Mouse (Mus musculus) small intestine, adult 2 months (tissue): ENCODE data around the gene Smim13. TPM values are rescaled to one million over a fixed set of nuclear protein-coding genes. Genes with fewer than 3 reads are reported as not detected.
A peak's percentile ranks its signal among the peaks of the same experiment; 100 is the strongest.

ENCODE experiments used
- H3K27ac ChIP-seq: fragments of 200-500 bp; 2 replicates; pipeline ENCODE4 v1.5.1; 2012; ENCODE audit warnings: low read depth, low read length, control low read depth, inconsistent platforms; ENCODE audit not compliant: insufficient read depth
- H3K27me3 ChIP-seq: fragments of 200-500 bp; 2 replicates; pipeline ENCODE4 v1.6.1; 2012; ENCODE audit warnings: mild to moderate bottlenecking, moderate library complexity, low read length, inconsistent platforms; ENCODE audit not compliant: control insufficient read depth, insufficient read depth
- H3K36me3 ChIP-seq: fragments of 200-500 bp; 2 replicates; pipeline ENCODE4 v1.6.1; 2012; ENCODE audit warnings: mild to moderate bottlenecking, low read length, control low read depth, inconsistent platforms; ENCODE audit not compliant: control insufficient read depth, insufficient read depth
- H3K4me1 ChIP-seq: fragments of 200-500 bp; 2 replicates; pipeline ENCODE4 v1.6.1; 2012; ENCODE audit warnings: low read length, inconsistent platforms, mixed read lengths; ENCODE audit not compliant: control insufficient read depth, insufficient read depth, insufficient read length
- H3K4me3 ChIP-seq: fragments of 200-500 bp; 2 replicates; pipeline ENCODE4 v1.5.1; 2012; ENCODE audit warnings: low read depth, mild to moderate bottlenecking, control low read depth, inconsistent platforms, low read length, moderate library complexity
- CTCF ChIP-seq: fragments of 200-500 bp; IDR thresholded peaks from 2 replicates; pipeline ENCODE4 v1.5.1; 2012; ENCODE audit warnings: low read depth, mild to moderate bottlenecking, control low read depth, inconsistent platforms, low read length, moderate library complexity, mixed read lengths; ENCODE audit not compliant: insufficient replicate concordance, insufficient read length; ENCODE audit errors: extremely low read depth
- POLR2A ChIP-seq: fragments of 200-500 bp; IDR thresholded peaks from 2 replicates; pipeline ENCODE4 v1.6.1; 2012; ENCODE audit warnings: low read depth, mild to moderate bottlenecking, control low read depth, inconsistent platforms, low read length, moderate library complexity
- WGBS: fragments of 180-500 bp; shearing (Covaris S2); methylation state at CpG from one replicate; pipeline ENCODE4 v1.1.7; 2018; 5-methylcytosine and 5-hydroxymethylcytosine counted together
- polyA plus RNA-seq: library from polyadenylated mRNA; depleted of rRNA; stranded (reverse); fragments of >200 nt; gene quantifications from 2 replicates; pipeline ENCODE4 v1.2.3, GENCODE M21; 2012

Gene Smim13
- polyA plus RNA-seq, 1 experiment, result 1.9 TPM

GRCm38 (mm10) chr13:41291466-41291974, 41.9 kb downstream of the Smim13 start:
- 79% methylated on average over 4 of the region's 4 CpGs for WGBS
- H3K27ac ChIP-seq, result no peak overlapping the region
- H3K36me3 ChIP-seq, result no peaks in the 10 kb centered on the region
- H3K4me3 ChIP-seq, result no peak overlapping the region
- H3K27me3 ChIP-seq, result no peaks in the 10 kb centered on the region
- H3K4me1 ChIP-seq, result no peaks in the 10 kb centered on the region
- TF ChIP-seq POLR2A (no peak), CTCF (no peak)

DNA sequence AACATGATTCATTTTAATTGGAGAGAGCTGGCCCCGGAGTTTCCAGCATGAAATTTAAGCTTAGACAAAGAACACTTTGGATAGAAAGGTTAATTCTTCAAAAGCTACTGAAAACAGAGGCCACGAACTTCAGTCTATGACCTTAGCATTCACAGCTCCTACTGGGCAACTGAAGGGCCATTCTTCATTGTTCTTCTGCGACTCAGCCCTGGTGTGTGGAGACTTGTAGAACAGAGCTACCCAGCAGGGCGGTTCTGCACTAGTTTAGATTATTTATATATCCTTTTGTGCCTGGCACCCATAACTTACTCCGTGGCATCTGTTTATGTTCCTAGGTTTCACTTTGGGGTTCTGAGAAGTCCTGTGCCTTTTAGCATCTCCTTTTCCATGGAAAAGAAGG, 44.0 kb downstream of the Smim13 start:
- Histone ChIP-seq H3K27ac (no peak overlapping the region), H3K36me3 (no peaks in the 10 kb centered on the region), H3K4me1 (no peaks in the 10 kb centered on the region), H3K27me3 (no peaks in the 10 kb centered on the region), H3K4me3 (no peak overlapping the region)
- 74% methylated on average over 5 of the region's 5 CpGs for whole genome bisulfite sequencing
- TF ChIP-seq POLR2A (no peak), CTCF (no peak)

DNA sequence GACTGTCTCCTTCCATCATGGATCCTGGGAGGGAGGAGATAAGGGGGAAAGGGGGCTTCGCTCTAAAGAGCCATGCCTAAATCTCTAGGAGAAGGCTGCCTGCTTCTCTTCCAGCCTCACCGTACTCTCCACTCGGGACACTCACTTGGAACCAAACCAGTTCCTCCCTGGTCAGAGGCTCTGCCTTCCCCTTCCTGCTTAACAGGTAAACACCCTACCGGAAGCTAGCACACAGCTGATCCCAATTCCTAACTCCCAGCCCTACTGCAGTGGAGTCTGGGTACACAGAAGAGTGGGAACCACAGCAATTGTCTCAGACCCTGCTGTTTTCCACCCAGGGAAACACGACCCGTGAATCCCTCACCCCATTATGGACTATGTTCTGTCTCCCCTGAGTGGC, 46.2 kb downstream of the Smim13 start:
- 63% methylated on average over 6 of the region's 6 CpGs for WGBS
- no peak overlapping the region for H3K27ac ChIP-seq
- H3K4me1 ChIP-seq, result no peaks in the 10 kb centered on the region
- TF ChIP-seq CTCF (no peak), POLR2A (no peak)
- H3K36me3 ChIP-seq, result no peaks in the 10 kb centered on the region
- no peak overlapping the region for H3K4me3 ChIP-seq
- no peaks in the 10 kb centered on the region for H3K27me3 ChIP-seq

- no peak overlapping the region for H3K27ac ChIP-seq
- 83% methylated on average over 10 of the region's 10 CpGs for WGBS
- no peak for TF ChIP-seq POLR2A
- no peak for TF ChIP-seq CTCF
- H3K36me3 ChIP-seq, result no peaks in the 10 kb centered on the region
- no peaks in the 10 kb centered on the region for H3K4me1 ChIP-seq
- H3K4me3 ChIP-seq, result no peak overlapping the region
- H3K27me3 ChIP-seq, result no peaks in the 10 kb centered on the region
Observed at GRCm38 (mm10) chr13:41296396-41296795, 46.8 kb downstream of the Smim13 start.

GRCm38 (mm10) chr13:41298533-41298932, 48.9 kb downstream of the Smim13 start:
- Histone ChIP-seq H3K4me3 (no peak overlapping the region), H3K27ac (no peak overlapping the region), H3K36me3 (no peaks in the 10 kb centered on the region), H3K27me3 (no peaks in the 10 kb centered on the region), H3K4me1 (no peaks in the 10 kb centered on the region)
- no peak for TF ChIP-seq CTCF
- no peak for TF ChIP-seq POLR2A
- 12% methylated on average over 2 of the region's 2 CpGs for WGBS

- Histone ChIP-seq H3K27me3 (no peaks in the 10 kb centered on the region), H3K4me1 (no peaks in the 10 kb centered on the region), H3K4me3 (no peak overlapping the region), H3K27ac (no peak overlapping the region), H3K36me3 (no peaks in the 10 kb centered on the region)
- WGBS, result 75% methylated on average over 5 of the region's 5 CpGs
- no peak for TF ChIP-seq POLR2A
- TF ChIP-seq CTCF, result no peak
Observed at GRCm38 (mm10) chr13:41298996-41299395, 49.4 kb downstream of the Smim13 start.

DNA sequence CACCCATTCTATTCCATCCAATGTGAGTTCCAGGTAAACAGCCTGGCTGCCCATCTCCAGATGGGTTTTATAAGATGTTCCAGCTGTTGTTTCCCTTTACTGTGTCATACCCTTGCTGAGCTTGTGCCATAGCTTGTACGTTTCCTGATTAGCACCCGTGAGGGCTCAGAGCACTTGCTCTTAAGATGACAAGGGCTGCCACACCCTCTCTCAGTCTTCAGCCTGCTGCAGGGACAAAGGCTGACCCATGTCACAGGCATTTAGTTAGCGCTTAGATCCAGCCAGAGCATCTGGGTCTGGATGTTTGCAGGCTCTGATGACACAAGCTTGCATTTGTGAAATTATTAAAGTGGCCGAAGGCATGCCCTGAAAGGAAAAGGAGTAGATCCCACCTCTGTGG, 50.4 kb downstream of the Smim13 start:
- Histone ChIP-seq H3K27ac (no peak overlapping the region), H3K4me1 (no peaks in the 10 kb centered on the region), H3K27me3 (no peaks in the 10 kb centered on the region), H3K36me3 (no peaks in the 10 kb centered on the region), H3K4me3 (no peak overlapping the region)
- 28% methylated on average over 4 of the region's 4 CpGs for WGBS
- TF ChIP-seq POLR2A (no peak), CTCF (no peak)

DNA sequence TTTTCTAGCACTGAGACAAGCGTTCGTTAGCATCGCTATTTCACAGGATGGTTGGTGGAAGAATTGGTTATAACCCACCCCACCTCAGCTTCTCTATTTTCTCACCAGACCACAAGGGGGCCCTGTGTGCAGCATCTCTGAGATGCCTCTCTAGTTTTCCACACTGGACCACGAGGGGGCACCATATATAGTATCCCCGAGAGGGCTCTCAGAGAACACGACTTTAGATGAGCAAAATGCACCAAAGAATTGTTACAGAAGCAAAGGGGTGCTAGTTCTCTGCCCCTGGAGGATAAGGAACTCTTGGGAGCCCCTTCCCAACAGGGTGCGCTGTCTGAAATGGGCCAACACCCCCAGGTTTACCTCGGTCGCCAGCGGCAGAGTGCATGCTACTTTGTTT, 53.1 kb downstream of the Smim13 start:
- Histone ChIP-seq H3K4me3 (no peak overlapping the region), H3K27ac (no peak overlapping the region)
- TF ChIP-seq POLR2A (no peak), CTCF (peak; percentile 91; the same call in 1 of the 2 replicates)

More for the DNA sequence above, 53.1 kb downstream of the Smim13 start:
- H3K27me3 ChIP-seq, result no peaks in the 10 kb centered on the region
- WGBS, result 63% methylated on average over 10 of the region's 10 CpGs
- H3K4me1 ChIP-seq, result no peaks in the 10 kb centered on the region
- H3K36me3 ChIP-seq, result no peaks in the 10 kb centered on the region
